Mouse (Mus musculus) forebrain, embryonic 10.5 days (tissue): ENCODE measurements around the gene Dtx3. TPM values are rescaled to one million over a fixed set of nuclear protein-coding genes. Genes with fewer than 3 reads are reported as not detected.
"Not testable (repeated sequence)": the region's sequence is repeated elsewhere in the genome, so short reads cannot be mapped to it uniquely, and the experiment has no call there.

ENCODE experiments used
- DNase-seq: peaks from one replicate; pipeline ENCODE4 v3.0.0-alpha.2; 2017; ENCODE audit warnings: low spot score; ENCODE audit errors: extremely low spot score
- H3K27ac ChIP-seq: fragments of 300-500 bp; sonication (generic); 2 replicates; pipeline ENCODE4 v1.5.1; 2016; ENCODE audit warnings: mild to moderate bottlenecking
- H3K27me3 ChIP-seq: fragments of 300-500 bp; sonication (generic); 2 replicates; pipeline ENCODE4 v1.6.1; 2016; ENCODE audit warnings: mild to moderate bottlenecking; ENCODE audit not compliant: poor library complexity, severe bottlenecking
- H3K36me3 ChIP-seq: fragments of 300-500 bp; sonication (generic); replicated peaks from 2 replicates; pipeline ENCODE4 v1.6.1; 2016; ENCODE audit warnings: mild to moderate bottlenecking, moderate library complexity
- H3K4me1 ChIP-seq: fragments of 300-500 bp; sonication (generic); 2 replicates; pipeline ENCODE4 v1.6.1; 2016
- H3K4me3 ChIP-seq: fragments of 300-500 bp; sonication (generic); 2 replicates; pipeline ENCODE4 v1.5.1; 2016; ENCODE audit warnings: mild to moderate bottlenecking, moderate library complexity
- H3K9me3 ChIP-seq: fragments of 300-500 bp; sonication (generic); 2 replicates; pipeline ENCODE4 v1.6.1; 2016; ENCODE audit warnings: mild to moderate bottlenecking, moderate library complexity
- WGBS: fragments of 180-500 bp; shearing (Covaris S2); methylation state at CpG from one replicate; pipeline ENCODE4 v1.1.7; 2016; 5-methylcytosine and 5-hydroxymethylcytosine counted together
- polyA plus RNA-seq: library from polyadenylated mRNA; unstranded; fragments of >200 nt; fragmentation: Nextera tagmentation; extraction: Ambion mirVana; gene quantifications from 2 replicates; pipeline ENCODE4 v1.2.1, GENCODE M21; 2016

Gene Dtx3
- polyA plus RNA-seq, 1 experiment from 2014 or later: 106 TPM

GRCm38 (mm10) chr10:127199474-127199873 lies 3.9 kb upstream of the Dtx3 start:
- 85% methylated on average over 11 of the region's 11 CpGs for WGBS
- peaks cover 72% of the 10 kb centered on the region for H3K36me3 ChIP-seq

GRCm38 (mm10) chr10:127199068-127199467 lies 3.5 kb upstream of the Dtx3 start:
- DNase-seq: no peak
- Histone ChIP-seq H3K27ac (no peak overlapping the region; the same call in 1 of the 2 replicates), H3K9me3 (no peaks in the 10 kb centered on the region), H3K4me1 (peaks cover 31% of the 10 kb centered on the region), H3K4me3 (no peak overlapping the region), H3K36me3 (peaks cover 69% of the 10 kb centered on the region), H3K27me3 (no peaks in the 10 kb centered on the region)
- 74% methylated on average over 5 of the region's 5 CpGs for WGBS

More at GRCm38 (mm10) chr10:127199474-127199873, 3.9 kb upstream of the Dtx3 start:
- Histone ChIP-seq H3K27me3 (no peaks in the 10 kb centered on the region), H3K27ac (no peak overlapping the region; the same call in 1 of the 2 replicates), H3K9me3 (no peaks in the 10 kb centered on the region), H3K4me3 (no peak overlapping the region), H3K4me1 (peaks cover 27% of the 10 kb centered on the region)
- DNase-seq: no peak

- no peak overlapping the region for H3K27ac ChIP-seq
These were observed 3.0 kb upstream of the Dtx3 start for GRCm38 (mm10) chr10:127198492-127198891.

GRCm38 (mm10) chr10:127197505-127198110 lies 2.1 kb upstream of the Dtx3 start:
- 91% methylated on average over 11 of the region's 11 CpGs for WGBS
- DNase-seq: no peak
- no peaks in the 10 kb centered on the region for H3K27me3 ChIP-seq
- H3K4me3 ChIP-seq: peak overlapping the region; percentile 4; the same call in 1 of the 2 replicates
- peaks cover 41% of the 10 kb centered on the region for H3K4me1 ChIP-seq
- peaks cover 65% of the 10 kb centered on the region for H3K36me3 ChIP-seq
- H3K9me3 ChIP-seq: no peaks in the 10 kb centered on the region
- peak overlapping the region; percentile 12; the same call in 1 of the 2 replicates for H3K27ac ChIP-seq

More at GRCm38 (mm10) chr10:127198492-127198891, 3.0 kb upstream of the Dtx3 start:
- no peak overlapping the region for H3K4me3 ChIP-seq
- peaks cover 65% of the 10 kb centered on the region for H3K36me3 ChIP-seq
- no peaks in the 10 kb centered on the region for H3K9me3 ChIP-seq
- H3K27me3 ChIP-seq: no peaks in the 10 kb centered on the region
- WGBS: 71% methylated on average over 2 of the region's 2 CpGs
- DNase-seq: no peak
- peaks cover 32% of the 10 kb centered on the region for H3K4me1 ChIP-seq

- WGBS: 92% methylated on average over 8 of the region's 8 CpGs
- peaks cover 44% of the 10 kb centered on the region for H3K4me1 ChIP-seq
- DNase-seq: no peak
- H3K9me3 ChIP-seq: no peaks in the 10 kb centered on the region
- H3K4me3 ChIP-seq: no peak overlapping the region
- H3K27me3 ChIP-seq: no peaks in the 10 kb centered on the region
- peaks cover 65% of the 10 kb centered on the region for H3K36me3 ChIP-seq
- H3K27ac ChIP-seq: peak overlapping the region; percentile 12; the same call in 1 of the 2 replicates
These were observed 1.6 kb upstream of the Dtx3 start for GRCm38 (mm10) chr10:127197104-127197503.

GRCm38 (mm10) chr10:127196392-127196791 lies 864 bp upstream of the Dtx3 start:
- Histone ChIP-seq H3K4me1 (peaks cover 49% of the 10 kb centered on the region), H3K27ac (peak overlapping the region; percentile 99), H3K4me3 (peak overlapping the region; percentile 94), H3K36me3 (peaks cover 63% of the 10 kb centered on the region), H3K9me3 (no peaks in the 10 kb centered on the region), H3K27me3 (peaks cover 1% of the 10 kb centered on the region; the same call in 1 of the 2 replicates)
- 2% methylated on average over 5 of the region's 5 CpGs for WGBS
- DNase-seq: peak; percentile 53

- 27% methylated on average over 22 of the region's 22 CpGs for WGBS
- Histone ChIP-seq H3K27ac (peak overlapping the region; percentile 99), H3K9me3 (no peaks in the 10 kb centered on the region), H3K36me3 (peaks cover 57% of the 10 kb centered on the region), H3K4me1 (peaks cover 66% of the 10 kb centered on the region), H3K4me3 (peak overlapping the region; percentile 94), H3K27me3 (peaks cover 10% of the 10 kb centered on the region)
- DNase-seq: peak; percentile 61
These were observed 850 bp downstream of the Dtx3 start for GRCm38 (mm10) chr10:127194428-127195327.

GRCm38 (mm10) chr10:127193011-127193410 lies 2.5 kb downstream of the Dtx3 start:
- H3K27ac ChIP-seq: 0 out of 2 replicates have a peak overlapping the region, but pooled peaks have one; percentile 11
- peaks cover 83% of the 10 kb centered on the region for H3K4me1 ChIP-seq
- DNase-seq: no peak

GRCm38 (mm10) chr10:127192057-127192328 lies 3.5 kb downstream of the Dtx3 start:
- H3K9me3 ChIP-seq, H3K4me3 ChIP-seq, DNase-seq, H3K27ac ChIP-seq: not testable (repeated sequence)
- Histone ChIP-seq H3K27me3 (peaks cover 10% of the 10 kb centered on the region), H3K36me3 (peaks cover 34% of the 10 kb centered on the region), H3K4me1 (peaks cover 88% of the 10 kb centered on the region)
- WGBS: 84% methylated on average over 1 of the region's 1 CpGs

More at GRCm38 (mm10) chr10:127193011-127193410, 2.5 kb downstream of the Dtx3 start:
- H3K4me3 ChIP-seq: peak overlapping the region; percentile 2; the same call in 1 of the 2 replicates
- peaks cover 40% of the 10 kb centered on the region for H3K36me3 ChIP-seq
- H3K27me3 ChIP-seq: peaks cover 10% of the 10 kb centered on the region
- H3K9me3 ChIP-seq: no peaks in the 10 kb centered on the region
- WGBS: 93% methylated on average over 9 of the region's 9 CpGs

- Histone ChIP-seq H3K4me1 (peaks cover 87% of the 10 kb centered on the region), H3K36me3 (peaks cover 40% of the 10 kb centered on the region), H3K27ac (0 out of 2 replicates have a peak overlapping the region, but pooled peaks have one; percentile 95), H3K4me3 (peak overlapping the region; percentile 90), H3K9me3 (peaks cover 5% of the 10 kb centered on the region; the same call in 1 of the 2 replicates), H3K27me3 (peaks cover 10% of the 10 kb centered on the region)
- DNase-seq: no peak
- WGBS: 77% methylated on average over 19 of the region's 19 CpGs
These were observed 4.1 kb downstream of the Dtx3 start for GRCm38 (mm10) chr10:127191191-127192056.

GRCm38 (mm10) chr10:127190398-127191190 lies 4.9 kb downstream of the Dtx3 start:
- H3K27ac ChIP-seq: peak overlapping the region; percentile 95
- peaks cover 79% of the 10 kb centered on the region for H3K4me1 ChIP-seq
- peak overlapping the region; percentile 90 for H3K4me3 ChIP-seq
- peaks cover 5% of the 10 kb centered on the region; the same call in 1 of the 2 replicates for H3K9me3 ChIP-seq
- peaks cover 15% of the 10 kb centered on the region for H3K27me3 ChIP-seq
- peaks cover 46% of the 10 kb centered on the region for H3K36me3 ChIP-seq
- WGBS: 28% methylated on average over 14 of the region's 14 CpGs
- DNase-seq: no peak
